Mouse (Mus musculus) erythroblast, embryonic 14.5 days (primary cell): ENCODE data around the gene Pycr1.

Source experiments
- GATA1 ChIP-seq: IDR thresholded peaks from 2 replicates; pipeline ENCODE4 v1.6.1; 2012; ENCODE audit warnings: low read length, inconsistent platforms, mixed read lengths
- TAL1 ChIP-seq: IDR thresholded peaks from 3 replicates; pipeline ENCODE4 v1.6.1; 2012; ENCODE audit warnings: low read length, inconsistent platforms, mixed read lengths

GRCm38 (mm10) chr11:120686650-120687272 is 43.2 kb upstream of the Pycr1 start:
- TF ChIP-seq GATA1, result no peak
- TF ChIP-seq TAL1, result no peak
